Mouse (Mus musculus): ENCODE data around the gene Trcg1. TPM values are rescaled to one million over a fixed set of nuclear protein-coding genes. Genes with fewer than 3 reads are reported as not detected.

The Trcg1 gene
- polyA plus RNA-seq, 1 experiment: not detected

DNA sequence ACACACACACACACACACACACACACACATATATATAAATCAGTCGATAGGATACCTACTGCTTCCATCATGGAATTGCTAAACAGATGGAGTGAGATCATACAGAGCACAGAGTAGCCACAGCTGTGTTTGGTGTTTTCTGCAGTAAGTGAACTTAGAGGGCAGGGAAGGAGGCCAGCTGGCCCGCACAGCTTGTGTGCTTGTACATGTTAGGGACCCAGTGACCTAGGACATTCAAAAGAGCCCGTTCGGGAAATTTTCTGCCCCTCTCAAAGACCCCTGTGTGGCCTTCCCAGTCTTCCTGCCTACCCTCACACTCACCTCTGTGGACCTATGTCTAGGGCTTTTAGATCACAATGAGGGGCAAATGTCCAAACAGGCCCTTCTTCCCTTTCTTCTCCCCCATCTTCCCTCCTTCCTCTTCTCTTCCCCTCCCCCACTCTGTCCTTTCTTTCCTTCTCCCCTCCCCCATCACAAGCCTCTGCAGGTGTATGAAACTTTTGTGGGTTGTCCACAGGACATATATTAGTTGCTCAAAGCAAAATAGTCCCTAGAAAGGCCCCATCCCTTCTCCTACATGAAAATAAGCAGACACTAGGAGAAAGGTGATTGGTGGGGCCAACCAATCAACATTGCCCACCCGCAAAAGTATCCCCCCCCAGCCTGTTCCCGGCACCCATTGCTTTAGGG, 37.6 kb downstream of the Trcg1 start:
- DNase-seq: no peak
- no peaks in the 10 kb centered on the region for H3K27me3 ChIP-seq (replicated peaks; ENCODE audit: control insufficient read depth, insufficient read depth, low read length)
- no peak overlapping the region for H3K4me3 ChIP-seq (ENCODE audit: insufficient read depth, low read depth, low read length)
- H3K4me1 ChIP-seq (ENCODE audit: control insufficient read depth, insufficient read depth, low read length): no peaks in the 10 kb centered on the region
- no peak overlapping the region for H3K27ac ChIP-seq (ENCODE audit: insufficient read depth, low read depth, low read length)
- TF ChIP-seq CTCF (conservative IDR thresholded peaks at IDR 0.05; ENCODE audit: insufficient read depth, insufficient read length, low read depth, low read length) (no peak), POLR2A (IDR thresholded peaks at IDR 0.05; ENCODE audit: low read depth, low read length) (no peak)
- H3K36me3 ChIP-seq (ENCODE audit: control insufficient read depth, insufficient read depth, low read length): no peaks in the 10 kb centered on the region
- 60% methylated on average over 6 of the region's 6 CpGs for WGBS

DNA sequence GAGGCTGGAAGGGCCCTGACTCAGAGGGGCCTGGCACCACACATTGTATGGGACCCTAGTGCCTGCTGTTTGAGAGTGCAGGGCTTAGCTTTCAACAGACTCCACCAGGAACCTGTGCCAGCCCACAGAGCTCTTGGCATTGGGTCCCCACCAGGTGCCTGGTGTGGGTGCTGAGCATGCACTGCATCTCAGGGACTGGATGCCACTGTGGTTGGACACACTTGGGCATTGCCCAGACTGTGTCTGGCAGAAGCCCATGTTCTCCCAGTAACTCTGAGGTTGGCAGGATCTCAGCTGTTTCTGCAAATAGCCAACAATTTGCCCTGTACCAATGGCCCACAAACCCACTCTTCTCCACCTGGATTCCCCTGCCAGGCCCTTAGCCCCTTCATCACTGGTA, 40.0 kb downstream of the Trcg1 start:
- H3K27ac ChIP-seq (ENCODE audit: insufficient read depth, low read depth, low read length): no peak overlapping the region
- TF ChIP-seq CTCF (conservative IDR thresholded peaks at IDR 0.05; ENCODE audit: insufficient read depth, insufficient read length, low read depth, low read length): no peak
- TF ChIP-seq POLR2A (IDR thresholded peaks at IDR 0.05; ENCODE audit: low read depth, low read length): no peak
- H3K36me3 ChIP-seq (ENCODE audit: control insufficient read depth, insufficient read depth, low read length): no peaks in the 10 kb centered on the region
- H3K4me3 ChIP-seq (ENCODE audit: insufficient read depth, low read depth, low read length): no peak overlapping the region
- DNase-seq: no peak
- H3K27me3 ChIP-seq (replicated peaks; ENCODE audit: control insufficient read depth, insufficient read depth, low read length): no peaks in the 10 kb centered on the region
- no peaks in the 10 kb centered on the region for H3K4me1 ChIP-seq (ENCODE audit: control insufficient read depth, insufficient read depth, low read length)

DNA sequence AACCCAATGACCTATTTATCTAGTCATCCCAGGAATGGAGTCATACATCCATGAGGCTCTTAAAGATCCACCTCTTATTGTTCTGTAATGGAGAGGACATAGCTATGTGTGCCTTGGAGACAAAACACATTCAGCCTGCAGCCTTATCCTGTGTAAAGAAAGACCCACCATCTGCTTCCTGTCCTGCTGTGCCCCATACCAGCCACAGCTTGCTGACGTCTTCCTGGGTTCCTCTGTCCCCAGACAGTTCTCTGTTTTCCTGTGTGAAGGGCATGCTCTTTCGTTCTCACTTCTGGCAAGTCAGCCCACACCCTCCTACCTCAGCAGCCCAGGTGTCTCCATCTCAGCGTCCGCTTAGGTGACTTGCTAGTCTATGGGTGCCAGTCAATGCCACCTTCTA, 41.9 kb downstream of the Trcg1 start:
- H3K36me3 ChIP-seq (ENCODE audit: control insufficient read depth, insufficient read depth, low read length): no peaks in the 10 kb centered on the region
- no peak overlapping the region for H3K27ac ChIP-seq (ENCODE audit: insufficient read depth, low read depth, low read length)
- H3K4me1 ChIP-seq (ENCODE audit: control insufficient read depth, insufficient read depth, low read length): no peaks in the 10 kb centered on the region
- TF ChIP-seq POLR2A (IDR thresholded peaks at IDR 0.05; ENCODE audit: low read depth, low read length) (no peak), CTCF (conservative IDR thresholded peaks at IDR 0.05; ENCODE audit: insufficient read depth, insufficient read length, low read depth, low read length) (no peak)
- WGBS: 57% methylated on average over 4 of the region's 4 CpGs
- no peaks in the 10 kb centered on the region for H3K27me3 ChIP-seq (replicated peaks; ENCODE audit: control insufficient read depth, insufficient read depth, low read length)
- H3K4me3 ChIP-seq (ENCODE audit: insufficient read depth, low read depth, low read length): no peak overlapping the region
- no peak for DNase-seq

DNA sequence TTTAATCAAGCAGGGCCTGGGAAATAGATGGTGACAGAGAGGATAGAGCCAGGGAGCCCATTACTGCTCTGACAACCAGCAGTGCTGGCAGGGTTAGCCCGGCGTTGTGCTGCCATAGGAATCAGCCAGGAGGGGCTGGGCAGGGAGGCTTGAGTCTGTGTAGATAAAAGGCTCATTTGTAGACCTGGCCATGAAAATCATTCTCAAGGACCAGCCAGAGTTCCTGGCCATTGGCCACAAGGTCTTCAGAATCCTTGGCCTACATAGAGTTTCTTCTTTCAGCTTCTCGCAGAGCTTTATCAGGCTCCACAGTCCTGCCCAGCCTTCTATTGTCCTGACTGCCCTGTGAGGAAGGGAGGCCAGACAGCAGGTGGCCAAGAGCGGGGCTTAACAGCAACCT, 43.1 kb downstream of the Trcg1 start:
- H3K27me3 ChIP-seq (replicated peaks; ENCODE audit: control insufficient read depth, insufficient read depth, low read length): no peaks in the 10 kb centered on the region
- WGBS: 85% methylated on average over 4 of the region's 4 CpGs
- H3K36me3 ChIP-seq (ENCODE audit: control insufficient read depth, insufficient read depth, low read length): no peaks in the 10 kb centered on the region
- H3K4me1 ChIP-seq (ENCODE audit: control insufficient read depth, insufficient read depth, low read length): no peaks in the 10 kb centered on the region
- no peak for DNase-seq
- H3K27ac ChIP-seq (ENCODE audit: insufficient read depth, low read depth, low read length): no peak overlapping the region
- H3K4me3 ChIP-seq (ENCODE audit: insufficient read depth, low read depth, low read length): no peak overlapping the region
- no peak for TF ChIP-seq CTCF (conservative IDR thresholded peaks at IDR 0.05; ENCODE audit: insufficient read depth, insufficient read length, low read depth, low read length)
- TF ChIP-seq POLR2A (IDR thresholded peaks at IDR 0.05; ENCODE audit: low read depth, low read length): no peak

DNA sequence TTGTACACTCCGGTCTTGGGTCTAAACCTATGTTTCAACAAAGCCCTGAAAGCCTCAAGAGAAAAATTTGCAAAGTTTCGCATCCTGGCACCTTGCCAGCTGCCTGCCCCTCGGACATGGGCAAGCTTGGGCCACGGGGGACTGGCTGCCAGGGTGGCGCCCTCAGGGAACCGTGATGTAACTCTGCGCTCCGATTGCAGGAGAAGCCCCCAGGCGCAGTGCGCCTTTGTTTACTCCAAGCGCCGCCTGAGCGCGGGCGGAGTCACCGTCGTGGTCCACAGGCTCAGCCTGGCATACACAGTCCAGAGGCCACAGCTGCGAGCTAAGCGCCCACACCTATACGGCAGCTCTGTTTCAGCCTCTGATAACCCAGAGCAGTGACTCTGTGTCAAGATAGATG, 45.2 kb downstream of the Trcg1 start:
- DNase-seq: peak; percentile 32
- H3K4me3 ChIP-seq (ENCODE audit: insufficient read depth, low read depth, low read length): no peak overlapping the region
- H3K27me3 ChIP-seq (replicated peaks; ENCODE audit: control insufficient read depth, insufficient read depth, low read length): no peaks in the 10 kb centered on the region
- WGBS: 13% methylated on average over 20 of the region's 20 CpGs
- no peaks in the 10 kb centered on the region for H3K36me3 ChIP-seq (ENCODE audit: control insufficient read depth, insufficient read depth, low read length)
- no peak overlapping the region for H3K27ac ChIP-seq (ENCODE audit: insufficient read depth, low read depth, low read length)
- no peaks in the 10 kb centered on the region for H3K4me1 ChIP-seq (ENCODE audit: control insufficient read depth, insufficient read depth, low read length)
- TF ChIP-seq POLR2A (IDR thresholded peaks at IDR 0.05; ENCODE audit: low read depth, low read length) (no peak), CTCF (conservative IDR thresholded peaks at IDR 0.05; ENCODE audit: insufficient read depth, insufficient read length, low read depth, low read length) (no peak)

DNA sequence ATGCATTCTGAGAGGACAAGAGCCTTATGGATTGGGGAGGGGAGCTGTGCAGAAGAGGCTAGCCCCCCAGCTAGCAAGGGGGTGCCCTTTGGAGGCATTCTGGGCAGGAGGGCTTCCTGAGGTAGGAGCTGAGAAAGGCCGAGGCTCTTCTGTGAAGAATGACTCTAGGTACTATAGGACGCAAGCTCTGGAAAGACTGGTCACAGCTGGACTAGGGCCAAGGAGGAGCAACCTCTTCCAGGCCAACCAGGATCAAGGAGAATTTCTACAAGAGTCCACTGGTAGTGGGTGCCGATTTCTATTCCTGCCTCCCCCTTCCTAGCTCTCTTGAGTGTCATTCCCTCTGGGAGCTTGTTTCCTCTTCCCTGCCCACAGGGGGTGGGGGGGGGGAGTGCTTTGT, 46.3 kb downstream of the Trcg1 start:
- Histone ChIP-seq H3K27me3 (replicated peaks; ENCODE audit: control insufficient read depth, insufficient read depth, low read length) (no peaks in the 10 kb centered on the region), H3K27ac (ENCODE audit: insufficient read depth, low read depth, low read length) (no peak overlapping the region), H3K36me3 (ENCODE audit: control insufficient read depth, insufficient read depth, low read length) (no peaks in the 10 kb centered on the region), H3K4me3 (ENCODE audit: insufficient read depth, low read depth, low read length) (no peak overlapping the region), H3K4me1 (ENCODE audit: control insufficient read depth, insufficient read depth, low read length) (no peaks in the 10 kb centered on the region)
- TF ChIP-seq POLR2A (IDR thresholded peaks at IDR 0.05; ENCODE audit: low read depth, low read length): no peak
- no peak for TF ChIP-seq CTCF (conservative IDR thresholded peaks at IDR 0.05; ENCODE audit: insufficient read depth, insufficient read length, low read depth, low read length)
- no peak for DNase-seq
- WGBS: 46% methylated on average over 3 of the region's 3 CpGs

DNA sequence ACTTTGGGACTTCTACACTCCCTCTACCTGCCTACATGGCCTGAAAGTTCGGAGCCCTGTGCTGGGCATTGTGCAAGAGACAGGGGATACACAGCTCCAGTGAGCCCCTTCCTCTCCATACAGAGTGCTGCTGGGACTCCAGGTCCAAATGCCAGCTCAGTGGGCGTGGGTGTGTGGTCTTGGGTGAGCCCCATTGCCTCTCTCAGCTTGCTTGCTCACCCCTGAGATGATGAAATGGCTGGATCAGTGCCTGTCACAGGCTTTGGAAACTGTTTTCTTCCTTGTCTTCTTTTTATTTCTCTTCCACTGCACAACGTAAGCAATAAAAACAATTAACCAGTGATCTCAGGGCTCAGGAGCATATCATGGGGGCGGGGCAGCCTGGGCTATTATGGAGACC, 47.0 kb downstream of the Trcg1 start:
- no peak for DNase-seq

More for the DNA sequence above, 47.0 kb downstream of the Trcg1 start:
- no peak overlapping the region for H3K4me3 ChIP-seq (ENCODE audit: insufficient read depth, low read depth, low read length)
- no peak overlapping the region for H3K27ac ChIP-seq (ENCODE audit: insufficient read depth, low read depth, low read length)
- TF ChIP-seq CTCF (conservative IDR thresholded peaks at IDR 0.05; ENCODE audit: insufficient read depth, insufficient read length, low read depth, low read length): no peak
- no peak for TF ChIP-seq POLR2A (IDR thresholded peaks at IDR 0.05; ENCODE audit: low read depth, low read length)
- 63% methylated on average over 4 of the region's 4 CpGs for WGBS
- H3K4me1 ChIP-seq (ENCODE audit: control insufficient read depth, insufficient read depth, low read length): no peaks in the 10 kb centered on the region
- no peaks in the 10 kb centered on the region for H3K27me3 ChIP-seq (replicated peaks; ENCODE audit: control insufficient read depth, insufficient read depth, low read length)
- no peaks in the 10 kb centered on the region for H3K36me3 ChIP-seq (ENCODE audit: control insufficient read depth, insufficient read depth, low read length)

Data from kidney, adult 2 months (tissue).